In the genomic region with DNA sequence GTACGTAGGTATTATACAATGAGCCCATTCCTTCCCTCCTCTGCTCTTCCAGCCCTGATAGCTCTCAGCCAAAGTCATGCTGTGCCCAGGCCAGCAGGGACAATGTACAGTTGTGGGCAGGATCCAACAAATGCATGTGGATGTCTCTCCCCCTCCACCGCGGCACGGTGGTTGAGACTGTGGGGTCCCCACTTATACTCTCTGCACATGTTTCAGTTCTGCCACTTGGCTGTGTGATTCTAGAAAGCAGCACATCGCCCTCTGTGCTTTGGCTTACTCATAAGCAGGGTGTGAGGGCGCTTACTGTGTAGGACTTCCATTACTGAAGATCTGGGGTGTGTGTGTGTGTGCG, we compare ENCODE assay signal across 14 mouse cellular contexts. TPM values are rescaled to one million over a fixed set of nuclear protein-coding genes. Genes with fewer than 3 reads are reported as not detected.
DNase-seq lines count a peak whose midpoint lies in the region; ATAC-seq and TF ChIP-seq lines count a peak whose summit lies in the region.
"Had no signal": no experiment of that assay in that cellular context is flagged by ENCODE, and none has a peak within 500 bp of the region (broad histone marks: within the 10 kb centered on the region; RNA-seq: fewer than 3 reads in every experiment).

No protein-coding gene starts in this region.

- H3K4me3 ChIP-seq in cerebellum, adult 2 months (replicated peaks; ENCODE audit: insufficient read depth, low read depth, low read length), result no peak overlapping the region
- H3K4me3 ChIP-seq in hindbrain, embryonic 12.5 days, result no peak overlapping the region
- H3K4me3 ChIP-seq in hindbrain, embryonic 14.5 days (replicated peaks; ENCODE audit: low read length), result no peak overlapping the region
- H3K4me3 ChIP-seq in forebrain, embryonic 14.5 days (ENCODE audit: low read depth, low read length), result no peak overlapping the region
- no peak overlapping the region for H3K4me3 ChIP-seq in limb, embryonic 14.5 days (replicated peaks; ENCODE audit: low read length)
- H3K4me3 ChIP-seq in intestine, embryonic 15.5 days (replicated peaks), result no peak overlapping the region
- H3K4me3 ChIP-seq: embryonic facial prominence, embryonic 13.5 days; midbrain, embryonic 12.5 days had no signal

- no peak for TF ChIP-seq POLR2A in cerebellum, adult 2 months (IDR thresholded peaks at IDR 0.05; ENCODE audit: borderline replicate concordance, insufficient read depth, low read length)
- TF ChIP-seq POLR2A in limb, embryonic 14.5 days (IDR thresholded peaks at IDR 0.05; ENCODE audit: borderline replicate concordance, extremely low read depth, insufficient read depth, insufficient read length), result no peak

- 31% methylated on average over 7 of the region's 7 CpGs for WGBS in cerebellum, adult 2 months
- 84% methylated on average over 7 of the region's 7 CpGs for WGBS in hindbrain, embryonic 12.5 days
- 80% methylated on average over 7 of the region's 7 CpGs for WGBS in hindbrain, embryonic 14.5 days
- 71% methylated on average over 7 of the region's 7 CpGs for WGBS in forebrain, embryonic 14.5 days
- WGBS in limb, embryonic 14.5 days, result 84% methylated on average over 7 of the region's 7 CpGs
- 92% methylated on average over 7 of the region's 7 CpGs for WGBS in intestine, embryonic 15.5 days

- H3K4me1 ChIP-seq in cerebellum, adult 2 months (ENCODE audit: control insufficient read depth, insufficient read depth, low read length), result peaks cover 24% of the 10 kb centered on the region
- peaks cover 7% of the 10 kb centered on the region for H3K4me1 ChIP-seq in hindbrain, embryonic 12.5 days
- H3K4me1 ChIP-seq in hindbrain, embryonic 14.5 days (replicated peaks; ENCODE audit: control insufficient read depth, insufficient read depth, low read length), result 0 out of 2 replicates have a peak, but pooled peaks cover 3% of the 10 kb centered on the region
- 0 out of 2 replicates have a peak, but pooled peaks cover 2% of the 10 kb centered on the region for H3K4me1 ChIP-seq in forebrain, embryonic 14.5 days (ENCODE audit: control insufficient read depth, insufficient read depth, low read length)
- H3K4me1 ChIP-seq in limb, embryonic 14.5 days (ENCODE audit: control insufficient read depth, insufficient read depth, low read length), result no peaks in the 10 kb centered on the region
- H3K4me1 ChIP-seq in intestine, embryonic 15.5 days (replicated peaks), result no peaks in the 10 kb centered on the region
- H3K4me1 ChIP-seq: embryonic facial prominence, embryonic 13.5 days had no signal

- DNase-seq in cerebellum, adult 2 months, result no peak
- no peak for DNase-seq in cerebellum, postnatal 10 days
- no peak for DNase-seq in hindbrain, embryonic 14.5 days (ENCODE audit: low spot score)
- DNase-seq in forebrain, embryonic 14.5 days (ENCODE audit: low spot score), result no peak
- DNase-seq in limb, embryonic 14.5 days (ENCODE audit: low spot score), result no peak
- DNase-seq in right cerebral cortex, adult 2 months (ENCODE audit: low spot score in 2 of 2), result no peak

- peak overlapping the region; percentile 82 for H3K27ac ChIP-seq in cerebellum, adult 2 months (ENCODE audit: insufficient read depth, low read length)
- no peak overlapping the region for H3K27ac ChIP-seq in hindbrain, embryonic 12.5 days
- no peak overlapping the region for H3K27ac ChIP-seq in hindbrain, embryonic 14.5 days
- 0 out of 2 replicates have a peak overlapping the region, but pooled peaks have one; percentile 14 for H3K27ac ChIP-seq in forebrain, embryonic 14.5 days (ENCODE audit: low read depth, low read length)
- H3K27ac ChIP-seq in limb, embryonic 14.5 days (replicated peaks; ENCODE audit: low read depth, low read length), result no peak overlapping the region
- no peak overlapping the region for H3K27ac ChIP-seq in intestine, embryonic 15.5 days
- H3K27ac ChIP-seq: embryonic facial prominence, embryonic 13.5 days; midbrain, embryonic 12.5 days had no signal

- H3K4me2 ChIP-seq in hindbrain, embryonic 12.5 days (replicated peaks), result no peak overlapping the region
- no peak overlapping the region for H3K4me2 ChIP-seq in hindbrain, embryonic 14.5 days (replicated peaks)
- H3K4me2 ChIP-seq in forebrain, embryonic 14.5 days (ENCODE audit: low read length), result no peak overlapping the region
- no peak overlapping the region for H3K4me2 ChIP-seq in limb, embryonic 14.5 days (replicated peaks; ENCODE audit: low read depth, low read length, severe bottlenecking)
- no peak overlapping the region for H3K4me2 ChIP-seq in intestine, embryonic 15.5 days (replicated peaks)
- H3K4me2 ChIP-seq: embryonic facial prominence, embryonic 13.5 days; midbrain, embryonic 12.5 days had no signal

- H3K36me3 ChIP-seq in hindbrain, embryonic 12.5 days, result no peaks in the 10 kb centered on the region
- no peaks in the 10 kb centered on the region for H3K36me3 ChIP-seq in hindbrain, embryonic 14.5 days (replicated peaks; ENCODE audit: control insufficient read depth, insufficient read depth)
- no peaks in the 10 kb centered on the region for H3K36me3 ChIP-seq in forebrain, embryonic 14.5 days (ENCODE audit: control insufficient read depth, insufficient read depth, low read length)
- H3K36me3 ChIP-seq in limb, embryonic 14.5 days (ENCODE audit: control insufficient read depth, insufficient read depth, low read length), result no peaks in the 10 kb centered on the region
- no peaks in the 10 kb centered on the region for H3K36me3 ChIP-seq in intestine, embryonic 15.5 days
- H3K36me3 ChIP-seq: embryonic facial prominence, embryonic 13.5 days; midbrain, embryonic 12.5 days had no signal

- no peak for TF ChIP-seq CTCF in cerebellum, adult 2 months (IDR thresholded peaks at IDR 0.05; ENCODE audit: borderline replicate concordance, insufficient read depth, low read depth, low read length)

- ATAC-seq in hindbrain, embryonic 12.5 days (ENCODE audit: low FRiP score), result 0 out of 2 replicates have a peak, but pooled peaks have one; percentile 6
- no peak; the same call in 1 of the 2 replicates for ATAC-seq in hindbrain, embryonic 14.5 days (ENCODE audit: low FRiP score)
- ATAC-seq in forebrain, embryonic 14.5 days, result peak; percentile 38; the same call in 1 of the 2 replicates
- peak; percentile 18; the same call in 1 of the 2 replicates for ATAC-seq in limb, embryonic 14.5 days (ENCODE audit: low FRiP score, low read depth)
- no peak for ATAC-seq in intestine, embryonic 15.5 days

- no peaks in the 10 kb centered on the region for H3K27me3 ChIP-seq in cerebellum, adult 2 months (ENCODE audit: control insufficient read depth, insufficient read depth, low read length)
- peaks cover 2% of the 10 kb centered on the region; the same call in 1 of the 2 replicates for H3K27me3 ChIP-seq in hindbrain, embryonic 12.5 days
- H3K27me3 ChIP-seq in hindbrain, embryonic 14.5 days (ENCODE audit: control insufficient read depth, insufficient read depth, low read length), result no peaks in the 10 kb centered on the region
- no peaks in the 10 kb centered on the region for H3K27me3 ChIP-seq in forebrain, embryonic 14.5 days (replicated peaks; ENCODE audit: control insufficient read depth, insufficient read depth, low read length)
- no peaks in the 10 kb centered on the region for H3K27me3 ChIP-seq in limb, embryonic 14.5 days (ENCODE audit: control insufficient read depth, insufficient read depth, low read length)
- no peaks in the 10 kb centered on the region for H3K27me3 ChIP-seq in intestine, embryonic 15.5 days (replicated peaks)
- H3K27me3 ChIP-seq: embryonic facial prominence, embryonic 13.5 days had no signal

- H3K9ac ChIP-seq in hindbrain, embryonic 12.5 days, result no peak overlapping the region
- H3K9ac ChIP-seq in hindbrain, embryonic 14.5 days, result no peak overlapping the region
- H3K9ac ChIP-seq in forebrain, embryonic 14.5 days (ENCODE audit: low read length), result no peak overlapping the region
- H3K9ac ChIP-seq in limb, embryonic 14.5 days (ENCODE audit: low read depth, low read length, severe bottlenecking), result no peak overlapping the region
- no peak overlapping the region for H3K9ac ChIP-seq in intestine, embryonic 15.5 days
- H3K9ac ChIP-seq: embryonic facial prominence, embryonic 13.5 days; midbrain, embryonic 12.5 days had no signal

- no peaks in the 10 kb centered on the region for H3K9me3 ChIP-seq in hindbrain, embryonic 12.5 days (replicated peaks)
- no peaks in the 10 kb centered on the region for H3K9me3 ChIP-seq in hindbrain, embryonic 14.5 days (ENCODE audit: control insufficient read depth, low read length)
- H3K9me3 ChIP-seq in forebrain, embryonic 14.5 days (replicated peaks; ENCODE audit: control insufficient read depth, low read length), result no peaks in the 10 kb centered on the region
- no peaks in the 10 kb centered on the region for H3K9me3 ChIP-seq in limb, embryonic 14.5 days (ENCODE audit: control insufficient read depth, low read length)
- H3K9me3 ChIP-seq in intestine, embryonic 15.5 days, result no peaks in the 10 kb centered on the region
- H3K9me3 ChIP-seq: embryonic facial prominence, embryonic 13.5 days; midbrain, embryonic 12.5 days had no signal

RNA-seq across cellular contexts. Expression of a gene that starts 9.2 kb away (rescaled TPM):
- polyA plus RNA-seq in cerebellum, adult 2 months (2012; rRNA removed), result 1.2 and 1.3 TPM in 2 replicates
- 0.18 and 1.3 TPM in 2 replicates for polyA plus RNA-seq in hindbrain, embryonic 12.5 days (2016; fragmentation: Nextera tagmentation; extraction: Ambion mirVana)
- 0.13 and 0.17 TPM in 2 replicates for polyA plus RNA-seq in hindbrain, embryonic 14.5 days (2014; fragmentation: Nextera tagmentation; extraction: Ambion mirVana)
- polyA plus RNA-seq in forebrain, embryonic 14.5 days (2014; fragmentation: Nextera tagmentation; extraction: Ambion mirVana), result 0.08 and 0.46 TPM in 2 replicates
- polyA plus RNA-seq in limb, embryonic 14.5 days (2012; rRNA removed), result 16.6 and 22.4 TPM in 2 replicates
- polyA plus RNA-seq in limb, embryonic 14.5 days (2014; fragmentation: Nextera tagmentation; extraction: Ambion mirVana), result 4.3 and 6.9 TPM in 2 replicates
- 0.15 TPM in 1 of 2 replicates, not detected in the other for polyA plus RNA-seq in intestine, embryonic 15.5 days (2015; fragmentation: Nextera tagmentation; extraction: Ambion mirVana)
- polyA plus RNA-seq: liver, adult 2 months had no signal

RNA-seq across cellular contexts. Expression of a gene that starts 11.2 kb away (rescaled TPM):
- polyA plus RNA-seq in cerebellum, adult 2 months (2012; rRNA removed), result not detected in 2 replicates
- polyA plus RNA-seq in hindbrain, embryonic 12.5 days (2016; fragmentation: Nextera tagmentation; extraction: Ambion mirVana), result not detected in 2 replicates
- not detected in 2 replicates for polyA plus RNA-seq in hindbrain, embryonic 14.5 days (2014; fragmentation: Nextera tagmentation; extraction: Ambion mirVana)
- not detected in 2 replicates for polyA plus RNA-seq in forebrain, embryonic 14.5 days (2014; fragmentation: Nextera tagmentation; extraction: Ambion mirVana)
- 0.18 and 0.36 TPM in 2 replicates for polyA plus RNA-seq in limb, embryonic 14.5 days (2012; rRNA removed)
- polyA plus RNA-seq in limb, embryonic 14.5 days (2014; fragmentation: Nextera tagmentation; extraction: Ambion mirVana), result not detected in 2 replicates
- not detected in 2 replicates for polyA plus RNA-seq in intestine, embryonic 15.5 days (2015; fragmentation: Nextera tagmentation; extraction: Ambion mirVana)
- polyA plus RNA-seq: heart, postnatal 0 days; liver, adult 2 months; lung, adult 2 months; midbrain, embryonic 12.5 days; spleen, adult 2 months had no signal

RNA-seq across cellular contexts. Expression of a gene that starts 53.8 kb away (rescaled TPM):
- polyA plus RNA-seq in cerebellum, adult 2 months (2012; rRNA removed), result 141 and 143 TPM in 2 replicates
- polyA plus RNA-seq in hindbrain, embryonic 12.5 days (2016; fragmentation: Nextera tagmentation; extraction: Ambion mirVana), result 137 and 141 TPM in 2 replicates
- polyA plus RNA-seq in hindbrain, embryonic 14.5 days (2014; fragmentation: Nextera tagmentation; extraction: Ambion mirVana), result 98.2 and 116 TPM in 2 replicates
- polyA plus RNA-seq in forebrain, embryonic 14.5 days (2014; fragmentation: Nextera tagmentation; extraction: Ambion mirVana), result 129 and 143 TPM in 2 replicates
- 162 and 190 TPM in 2 replicates for polyA plus RNA-seq in limb, embryonic 14.5 days (2012; rRNA removed)
- 98.6 and 111 TPM in 2 replicates for polyA plus RNA-seq in limb, embryonic 14.5 days (2014; fragmentation: Nextera tagmentation; extraction: Ambion mirVana)
- 142 and 148 TPM in 2 replicates for polyA plus RNA-seq in intestine, embryonic 15.5 days (2015; fragmentation: Nextera tagmentation; extraction: Ambion mirVana)

RNA-seq across cellular contexts. Expression of a gene that starts 55.6 kb away (rescaled TPM):
- 0.33 and 0.65 TPM in 2 replicates for polyA plus RNA-seq in cerebellum, adult 2 months (2012; rRNA removed)
- polyA plus RNA-seq in hindbrain, embryonic 12.5 days (2016; fragmentation: Nextera tagmentation; extraction: Ambion mirVana), result not detected in 2 replicates
- not detected in 2 replicates for polyA plus RNA-seq in hindbrain, embryonic 14.5 days (2014; fragmentation: Nextera tagmentation; extraction: Ambion mirVana)
- not detected in 2 replicates for polyA plus RNA-seq in forebrain, embryonic 14.5 days (2014; fragmentation: Nextera tagmentation; extraction: Ambion mirVana)
- polyA plus RNA-seq in limb, embryonic 14.5 days (2012; rRNA removed), result 0.69 and 0.74 TPM in 2 replicates
- 0.14 and 0.28 TPM in 2 replicates for polyA plus RNA-seq in limb, embryonic 14.5 days (2014; fragmentation: Nextera tagmentation; extraction: Ambion mirVana)
- 0.06 TPM in 1 of 2 replicates, not detected in the other for polyA plus RNA-seq in intestine, embryonic 15.5 days (2015; fragmentation: Nextera tagmentation; extraction: Ambion mirVana)
- polyA plus RNA-seq: liver, adult 2 months; lung, adult 2 months; midbrain, embryonic 12.5 days; spleen, adult 2 months had no signal

Comparison
In these comparisons a context has a peak if more than half of its experiments do, and no peak if none do; other contexts are left out.
1. ATAC-seq: peak in hindbrain, embryonic 12.5 days (single experiment), forebrain, embryonic 14.5 days (single experiment) and limb, embryonic 14.5 days (single experiment); none in hindbrain, embryonic 14.5 days (single experiment) and intestine, embryonic 15.5 days (single experiment).
2. H3K27ac ChIP-seq: peak in cerebellum, adult 2 months (single experiment) and forebrain, embryonic 14.5 days (single experiment); none in hindbrain, embryonic 12.5 days (single experiment), hindbrain, embryonic 14.5 days (single experiment), limb, embryonic 14.5 days (single experiment) and intestine, embryonic 15.5 days (single experiment).